Mouse (Mus musculus) myocyte (in vitro differentiated cells): Measurements from ENCODE around the gene Sgpl1. TPM values are rescaled to one million over a fixed set of nuclear protein-coding genes. Genes with fewer than 3 reads are reported as not detected.

Source experiments
- H3K27me3 ChIP-seq: one replicate; pipeline ENCODE4 v1.6.1; 2011; ENCODE audit not compliant: control insufficient read depth, insufficient read depth, insufficient read length
- H3K36me3 ChIP-seq: one replicate; pipeline ENCODE4 v1.6.1; 2011; ENCODE audit not compliant: control insufficient read depth, insufficient read depth
- H3K4me2 ChIP-seq: one replicate; pipeline ENCODE4 v1.6.1; 2011; ENCODE audit warnings: low read depth, control low read depth
- H3K4me3 ChIP-seq: one replicate; pipeline ENCODE4 v1.5.1; 2011; ENCODE audit warnings: mild to moderate bottlenecking, control low read depth, moderate library complexity
- H3K79me2 ChIP-seq: one replicate; pipeline ENCODE4 v1.6.1; 2011; ENCODE audit not compliant: control insufficient read depth, insufficient read depth
- H3ac ChIP-seq: one replicate; pipeline ENCODE4 v1.6.1; 2011; ENCODE audit not compliant: control insufficient read depth, insufficient read length
- CEBPB ChIP-seq: IDR thresholded peaks from 2 replicates; pipeline ENCODE4 v1.6.1; 2011; ENCODE audit warnings: mild to moderate bottlenecking, moderate library complexity; ENCODE audit not compliant: poor library complexity, insufficient read depth, severe bottlenecking
- E2F4 ChIP-seq: IDR thresholded peaks from one replicate; pipeline ENCODE4 v1.6.1; 2011; ENCODE audit warnings: mild to moderate bottlenecking, control low read depth, moderate library complexity; ENCODE audit not compliant: insufficient read depth
- MAX ChIP-seq: IDR thresholded peaks from one replicate; pipeline ENCODE4 v1.6.1; 2011; ENCODE audit warnings: low read depth, mild to moderate bottlenecking, control low read depth
- MYOD1 ChIP-seq, 3 experiments: IDR thresholded peaks; one replicate each; pipeline ENCODE4 v1.6.1; 2011; ENCODE audit warnings: control low read depth in 2 of 3, low read depth in 2 of 3, mild to moderate bottlenecking in 2 of 3, moderate library complexity in 1 of 3; ENCODE audit not compliant: insufficient read length in 2 of 3, control insufficient read depth in 1 of 3
- MYOG ChIP-seq, 3 experiments: IDR thresholded peaks; one replicate each; pipeline ENCODE4 v1.6.1; 2011; ENCODE audit warnings: control low read depth in 2 of 3, low read depth in 2 of 3, mild to moderate bottlenecking in 2 of 3; ENCODE audit not compliant: insufficient read length in 2 of 3, control insufficient read depth in 1 of 3, insufficient read depth in 1 of 3
- POLR2A ChIP-seq: IDR thresholded peaks from one replicate; pipeline ENCODE4 v1.6.1; 2011; ENCODE audit warnings: low read depth, mild to moderate bottlenecking, control low read depth, moderate library complexity; ENCODE audit not compliant: insufficient read length
- POLR2AphosphoS2 ChIP-seq: IDR thresholded peaks from one replicate; pipeline ENCODE4 v1.6.1; 2011; ENCODE audit warnings: low read depth, control low read depth; ENCODE audit not compliant: insufficient read length
- REST ChIP-seq: IDR thresholded peaks from one replicate; pipeline ENCODE4 v1.6.1; 2011; ENCODE audit warnings: mild to moderate bottlenecking, control low read depth, moderate library complexity; ENCODE audit not compliant: insufficient read depth, insufficient read length
- SRF ChIP-seq: IDR thresholded peaks from one replicate; pipeline ENCODE4 v1.6.1; 2011; ENCODE audit warnings: low read depth; ENCODE audit not compliant: control insufficient read depth, insufficient read length
- TCF12 ChIP-seq: IDR thresholded peaks from one replicate; pipeline ENCODE4 v1.6.1; 2011; ENCODE audit warnings: mild to moderate bottlenecking, control low read depth; ENCODE audit not compliant: poor library complexity, insufficient read depth, severe bottlenecking
- TCF3 ChIP-seq: IDR thresholded peaks from one replicate; pipeline ENCODE4 v1.6.1; 2011; ENCODE audit warnings: low read depth, control low read depth; ENCODE audit not compliant: insufficient read length
- USF1 ChIP-seq: IDR thresholded peaks from one replicate; pipeline ENCODE4 v1.6.1; 2011; ENCODE audit warnings: low read depth, mild to moderate bottlenecking, control low read depth, moderate library complexity
- polyA plus RNA-seq: library from polyadenylated mRNA; unstranded; fragments of >200 nt; fragmentation: generic; extraction: Trizol; gene quantifications from one replicate; pipeline ENCODE4 v1.2.1, GENCODE M21; 2012; ENCODE audit warnings: missing spikeins

Sgpl1 gene
- polyA plus RNA-seq, 1 experiment = 42.6 TPM

GRCm38 (mm10) chr10:61065287-61066005, 82.1 kb downstream of the Sgpl1 start:
- Histone ChIP-seq H3K4me2 (no peak overlapping the region), H3K79me2 (no peaks in the 10 kb centered on the region), H3K27me3 (no peaks in the 10 kb centered on the region), H3ac (no peak overlapping the region), H3K36me3 (no peaks in the 10 kb centered on the region), H3K4me3 (no peak overlapping the region)
- TF ChIP-seq POLR2A = no peak
- TF ChIP-seq POLR2AphosphoS2 = no peak
- no peak for TF ChIP-seq CEBPB

- Histone ChIP-seq H3K27me3 (no peaks in the 10 kb centered on the region), H3K4me3 (no peak overlapping the region), H3K4me2 (no peak overlapping the region), H3K36me3 (no peaks in the 10 kb centered on the region), H3K79me2 (no peaks in the 10 kb centered on the region), H3ac (no peak overlapping the region)
- TF ChIP-seq E2F4 (no peak), CEBPB (no peak), USF1 (no peak), REST (no peak), POLR2A (no peak), MAX (no peak), TCF3 (no peak), SRF (no peak), TCF12 (no peak), POLR2AphosphoS2 (no peak), MYOG (IDR thresholded peaks at IDR 0.05; ENCODE audit: control insufficient read depth in 1 of 3, insufficient read depth in 1 of 3, insufficient read length in 2 of 3, low read depth in 2 of 3) (no peak), MYOD1 (IDR thresholded peaks at IDR 0.05; ENCODE audit: control insufficient read depth in 1 of 3, insufficient read length in 2 of 3, low read depth in 2 of 3) (no peak)
Observed at GRCm38 (mm10) chr10:61064635-61065034, 82.9 kb downstream of the Sgpl1 start.

GRCm38 (mm10) chr10:61063271-61063864, 84.1 kb downstream of the Sgpl1 start:
- Histone ChIP-seq H3K27me3 (no peaks in the 10 kb centered on the region), H3K36me3 (no peaks in the 10 kb centered on the region), H3K4me2 (no peak overlapping the region), H3ac (no peak overlapping the region), H3K4me3 (no peak overlapping the region), H3K79me2 (no peaks in the 10 kb centered on the region)
- TF ChIP-seq E2F4 (no peak), REST (no peak), MYOD1 (IDR thresholded peaks at IDR 0.05; ENCODE audit: control insufficient read depth in 1 of 3, insufficient read length in 2 of 3, low read depth in 2 of 3) (no peak), MYOG (IDR thresholded peaks at IDR 0.05; ENCODE audit: control insufficient read depth in 1 of 3, insufficient read depth in 1 of 3, insufficient read length in 2 of 3, low read depth in 2 of 3) (no peak), TCF3 (no peak), POLR2A (no peak), SRF (no peak), CEBPB (no peak), USF1 (no peak), POLR2AphosphoS2 (no peak), TCF12 (no peak), MAX (no peak)

GRCm38 (mm10) chr10:61059543-61060110, 87.9 kb downstream of the Sgpl1 start:
- H3ac ChIP-seq = no peak overlapping the region
- no peaks in the 10 kb centered on the region for H3K36me3 ChIP-seq
- H3K4me2 ChIP-seq = no peak overlapping the region
- peaks cover 4% of the 10 kb centered on the region for H3K27me3 ChIP-seq
- TF ChIP-seq MYOG (IDR thresholded peaks at IDR 0.05; ENCODE audit: control insufficient read depth in 1 of 3, insufficient read depth in 1 of 3, insufficient read length in 2 of 3, low read depth in 2 of 3) (no peak), SRF (no peak), E2F4 (no peak), CEBPB (no peak), POLR2A (no peak), TCF3 (no peak), MYOD1 (IDR thresholded peaks at IDR 0.05; ENCODE audit: control insufficient read depth in 1 of 3, insufficient read length in 2 of 3, low read depth in 2 of 3) (no peak), REST (no peak), USF1 (no peak), POLR2AphosphoS2 (no peak), TCF12 (no peak), MAX (no peak)
- no peaks in the 10 kb centered on the region for H3K79me2 ChIP-seq
- no peak overlapping the region for H3K4me3 ChIP-seq

- Histone ChIP-seq H3K27me3 (peaks cover 9% of the 10 kb centered on the region), H3K4me3 (no peak overlapping the region), H3K4me2 (no peak overlapping the region), H3K36me3 (no peaks in the 10 kb centered on the region), H3K79me2 (no peaks in the 10 kb centered on the region), H3ac (no peak overlapping the region)
- no peak for TF ChIP-seq POLR2A
- no peak for TF ChIP-seq MYOG (IDR thresholded peaks at IDR 0.05; ENCODE audit: control insufficient read depth in 1 of 3, insufficient read depth in 1 of 3, insufficient read length in 2 of 3, low read depth in 2 of 3)
- TF ChIP-seq REST = no peak
- TF ChIP-seq MYOD1 (IDR thresholded peaks at IDR 0.05; ENCODE audit: control insufficient read depth in 1 of 3, insufficient read length in 2 of 3, low read depth in 2 of 3) = no peak
- TF ChIP-seq SRF = no peak
- no peak for TF ChIP-seq POLR2AphosphoS2
- TF ChIP-seq E2F4 = no peak
- no peak for TF ChIP-seq TCF12
- no peak for TF ChIP-seq TCF3
- no peak for TF ChIP-seq MAX
- no peak for TF ChIP-seq USF1
- TF ChIP-seq CEBPB = no peak
Observed at GRCm38 (mm10) chr10:61059101-61059500, 88.4 kb downstream of the Sgpl1 start.
